Mouse (Mus musculus) gastrocnemius, postnatal 36 days (tissue): ENCODE measurements around the gene Emg1. TPM values are rescaled to one million over a fixed set of nuclear protein-coding genes. Genes with fewer than 3 reads are reported as not detected.

ENCODE experiments used
- DNase-seq, 2 experiments: peaks; one replicate each; pipeline ENCODE4 v3.0.0; 2022
- intact Hi-C: fragments of 180-260 bp; cut with DNase I; formaldehyde crosslinking; loops from one replicate; pipeline ENCODE4 v1.15.1; 2025
- microRNA-seq, 2 experiments: library from miRNA; unstranded; fragments of <30 nt; microRNA quantifications; one replicate each; pipeline ENCODE4 v1.2.0; 2021
- total RNA-seq, 2 experiments: library from RNA; stranded (reverse); gene quantifications; 2 replicates each; pipeline ENCODE4 v1.2.3; 2021

Emg1 gene
- total RNA-seq, 2 experiments from 2014 or later, result 51.9 to 53.8 TPM

- intact Hi-C loops, result loop anchor here (2.0 to 5.0 kb wide), 2 partner anchors 40 to 96 kb away; partner anchors contain the start of genes Atn1 and Gm45234
These were observed 50.7 kb downstream of the Emg1 start for GRCm38 (mm10) chr6:124661156-124661806.

GRCm38 (mm10) chr6:124658067-124658466 is 53.9 kb downstream of the Emg1 start:
- intact Hi-C loops, result no loop called here
- no peak for DNase-seq

More at GRCm38 (mm10) chr6:124661156-124661806, 50.7 kb downstream of the Emg1 start:
- DNase-seq, result no peak

- DNase-seq, result no peak
- intact Hi-C loops, result no loop called here
These were observed 56.1 kb downstream of the Emg1 start for GRCm38 (mm10) chr6:124655893-124656292.

Small RNAs within 50 kb of the gene (microRNA-seq; reads per million reads assigned to microRNA genes)
- 0 to 2.1 reads per million in 2 experiments for gene Mir141
- 9.7 to 20.8 reads per million in 2 experiments for gene Mir200c

Other genes starting within 250 kb of the Emg1 start
- gene Clstn3, start 247.4 kb downstream of the Emg1 start, total RNA-seq, result 1 to 10 TPM in 1 of 2 experiments, under 1 TPM in 1; 0.66 to 1.0 TPM
- under 1 TPM; 0.46 to 0.59 TPM for gene C1rl, start 219.1 kb downstream of the Emg1 start, total RNA-seq
- gene C1ra, start 199.8 kb downstream of the Emg1 start, total RNA-seq, result 1 to 10 TPM; 7.3 to 8.3 TPM
- 10 to 100 TPM; 17.5 TPM for gene C1s1, start 169.8 kb downstream of the Emg1 start, total RNA-seq
- 1 to 10 TPM in 1 of 2 experiments, under 1 TPM in 1; 0.89 to 1.2 TPM for gene C1rb, start 141.9 kb downstream of the Emg1 start, total RNA-seq
- under 1 TPM; 0.32 to 0.56 TPM for gene C1s2, start 76.1 kb downstream of the Emg1 start, total RNA-seq
- 10 to 100 TPM; 16.3 to 18.3 TPM for gene Lpcat3, start 49.2 kb downstream of the Emg1 start, total RNA-seq
- gene Phb2, start 158 bp upstream of the Emg1 start, total RNA-seq, result 100 to 1,000 TPM; 140 to 161 TPM
- gene Ptpn6, start 26.5 kb upstream of the Emg1 start, total RNA-seq, result 1 to 10 TPM in 1 of 2 experiments, under 1 TPM in 1; 0.64 to 2.5 TPM
- 100 to 1,000 TPM; 150 to 160 TPM for gene Grcc10, start 29.2 kb upstream of the Emg1 start, total RNA-seq
- under 1 TPM in 1 of 2 experiments, not detected in 1; 0.08 TPM for gene Gm45234, start 43.8 kb upstream of the Emg1 start, total RNA-seq
- 10 to 100 TPM; 38.3 to 40.7 TPM for gene Atn1, start 44.3 kb upstream of the Emg1 start, total RNA-seq
- gene Eno2, start 57.5 kb upstream of the Emg1 start, total RNA-seq, result 1 to 10 TPM; 1.4 to 1.8 TPM
- under 1 TPM in 1 of 2 experiments, not detected in 1; 0.18 TPM for gene Lrrc23, start 67.5 kb upstream of the Emg1 start, total RNA-seq
- gene Spsb2, start 96.5 kb upstream of the Emg1 start, total RNA-seq, result 1 to 10 TPM; 2.3 to 2.5 TPM
- gene Tpi1, start 102.1 kb upstream of the Emg1 start, total RNA-seq, result 1,000 to 10,000 TPM; 2,608 to 3,105 TPM
- 10 to 100 TPM; 41.7 to 43.2 TPM for gene Usp5, start 117.3 kb upstream of the Emg1 start, total RNA-seq
- gene Cdca3, start 117.4 kb upstream of the Emg1 start, total RNA-seq, result 1 to 10 TPM; 1.5 to 1.8 TPM
- 1 to 10 TPM; 1.2 to 1.6 TPM for gene Gnb3, start 128.1 kb upstream of the Emg1 start, total RNA-seq
- gene P3h3, start 145.6 kb upstream of the Emg1 start, total RNA-seq, result 1 to 10 TPM; 7.5 to 7.9 TPM
- gene Gpr162, start 151.8 kb upstream of the Emg1 start, total RNA-seq, result under 1 TPM; 0.12 to 0.23 TPM
- 1 to 10 TPM in 1 of 2 experiments, not detected in 1; 2.8 TPM for gene Cd4, start 176.0 kb upstream of the Emg1 start, total RNA-seq
- under 1 TPM in 1 of 2 experiments, not detected in 1; 0.25 TPM for gene Lag3, start 199.5 kb upstream of the Emg1 start, total RNA-seq
- 100 to 1,000 TPM; 101 to 129 TPM for gene Ptms, start 207.9 kb upstream of the Emg1 start, total RNA-seq
- 100 to 1,000 TPM; 201 to 209 TPM for gene Mlf2, start 219.2 kb upstream of the Emg1 start, total RNA-seq